Mouse (Mus musculus): Measurements from ENCODE around the gene Mis18a. TPM values are rescaled to one million over a fixed set of nuclear protein-coding genes. Genes with fewer than 3 reads are reported as not detected.

Mis18a gene
- polyA plus RNA-seq (2016; fragmentation: Nextera tagmentation; extraction: Ambion mirVana): 43.4 and 45.6 TPM in 2 replicates

- Histone ChIP-seq H3K4me3 (peak within 1 kb of the TSS; percentile 80), H3K36me3 (peaks cover 4% of the 10 kb centered on the region; the same call in 1 of the 2 replicates), H3K9ac (peak within 1 kb of the TSS; percentile 65), H3K4me2 (replicated peaks) (peak within 1 kb of the TSS; percentile 97), H3K9me3 (peaks cover 8% of the 10 kb centered on the region; the same call in 1 of the 2 replicates), H3K4me1 (peaks cover 8% of the 10 kb centered on the region), H3K27ac (no peak within 1 kb of the TSS; the same call in 1 of the 2 replicates), H3K27me3 (replicated peaks) (no peaks in the 10 kb centered on the region)
- ATAC-seq (ENCODE audit: low FRiP score, low read depth): peak; percentile 95
- under 1% methylated on average over 53 of the region's 53 CpGs for WGBS
Observed at GRCm38 (mm10) chr16:90727233-90728115, at the start of gene Mis18a. Gene Mis18a (minus strand): TSS chr16:90727404.

GRCm38 (mm10) chr16:90775946-90776520 is 48.8 kb upstream of the Mis18a start:
- ATAC-seq (ENCODE audit: low FRiP score, low read depth): no peak
- Histone ChIP-seq H3K4me1 (no peaks in the 10 kb centered on the region), H3K27me3 (replicated peaks) (no peaks in the 10 kb centered on the region), H3K9me3 (no peaks in the 10 kb centered on the region), H3K36me3 (peaks cover 96% of the 10 kb centered on the region), H3K27ac (no peak overlapping the region), H3K4me3 (no peak overlapping the region), H3K4me2 (replicated peaks) (no peak overlapping the region), H3K9ac (0 out of 2 replicates have a peak overlapping the region, but pooled peaks have one; percentile 29)
- 78% methylated on average over 10 of the region's 10 CpGs for WGBS

GRCm38 (mm10) chr16:90774646-90775045 is 47.4 kb upstream of the Mis18a start:
- Histone ChIP-seq H3K9ac (no peak overlapping the region), H3K4me3 (no peak overlapping the region), H3K27me3 (replicated peaks) (no peaks in the 10 kb centered on the region), H3K4me1 (no peaks in the 10 kb centered on the region), H3K4me2 (replicated peaks) (no peak overlapping the region), H3K9me3 (no peaks in the 10 kb centered on the region), H3K27ac (no peak overlapping the region), H3K36me3 (peaks cover 95% of the 10 kb centered on the region)
- 95% methylated on average over 6 of the region's 6 CpGs for WGBS
- ATAC-seq (ENCODE audit: low FRiP score, low read depth): no peak

- Histone ChIP-seq H3K36me3 (peaks cover 96% of the 10 kb centered on the region), H3K4me1 (no peaks in the 10 kb centered on the region), H3K9me3 (no peaks in the 10 kb centered on the region), H3K9ac (no peak overlapping the region), H3K27me3 (replicated peaks) (no peaks in the 10 kb centered on the region), H3K4me2 (replicated peaks) (no peak overlapping the region), H3K4me3 (no peak overlapping the region), H3K27ac (no peak overlapping the region)
- WGBS: 94% methylated on average over 12 of the region's 12 CpGs
- no peak for ATAC-seq (ENCODE audit: low FRiP score, low read depth)
Observed at GRCm38 (mm10) chr16:90774216-90774615, 47.0 kb upstream of the Mis18a start.

GRCm38 (mm10) chr16:90766919-90767454 is 39.8 kb upstream of the Mis18a start:
- Histone ChIP-seq H3K36me3 (peaks cover 86% of the 10 kb centered on the region), H3K27me3 (replicated peaks) (no peaks in the 10 kb centered on the region), H3K4me3 (no peak overlapping the region), H3K27ac (no peak overlapping the region), H3K4me1 (no peaks in the 10 kb centered on the region), H3K4me2 (replicated peaks) (no peak overlapping the region), H3K9me3 (no peaks in the 10 kb centered on the region), H3K9ac (no peak overlapping the region)
- no peak for ATAC-seq (ENCODE audit: low FRiP score, low read depth)
- WGBS: 96% methylated on average over 15 of the region's 15 CpGs

GRCm38 (mm10) chr16:90765195-90765877 is 38.1 kb upstream of the Mis18a start:
- Histone ChIP-seq H3K4me2 (replicated peaks) (no peak overlapping the region), H3K4me3 (no peak overlapping the region), H3K9me3 (no peaks in the 10 kb centered on the region), H3K27ac (no peak overlapping the region), H3K27me3 (replicated peaks) (no peaks in the 10 kb centered on the region), H3K9ac (no peak overlapping the region), H3K36me3 (peaks cover 84% of the 10 kb centered on the region), H3K4me1 (0 out of 2 replicates have a peak, but pooled peaks cover 2% of the 10 kb centered on the region)
- WGBS: 89% methylated on average over 9 of the region's 9 CpGs
- ATAC-seq (ENCODE audit: low FRiP score, low read depth): no peak

- no peak overlapping the region for H3K27ac ChIP-seq
- H3K9ac ChIP-seq: no peak overlapping the region
- H3K27me3 ChIP-seq (replicated peaks): no peaks in the 10 kb centered on the region
- peaks cover 66% of the 10 kb centered on the region for H3K36me3 ChIP-seq
- H3K4me2 ChIP-seq (replicated peaks): no peak overlapping the region
- 88% methylated on average over 4 of the region's 4 CpGs for WGBS
- ATAC-seq (ENCODE audit: low FRiP score, low read depth): no peak
- no peak overlapping the region for H3K4me3 ChIP-seq
- no peaks in the 10 kb centered on the region for H3K9me3 ChIP-seq
- peaks cover 11% of the 10 kb centered on the region; the same call in 1 of the 2 replicates for H3K4me1 ChIP-seq
Observed at GRCm38 (mm10) chr16:90760515-90760914, 33.3 kb upstream of the Mis18a start.

GRCm38 (mm10) chr16:90759335-90759734 is 32.1 kb upstream of the Mis18a start:
- no peak overlapping the region for H3K27ac ChIP-seq
- H3K9ac ChIP-seq: no peak overlapping the region
- WGBS: 52% methylated on average over 3 of the region's 3 CpGs
- H3K27me3 ChIP-seq (replicated peaks): no peaks in the 10 kb centered on the region
- no peak overlapping the region for H3K4me3 ChIP-seq
- H3K4me2 ChIP-seq (replicated peaks): no peak overlapping the region
- ATAC-seq (ENCODE audit: low FRiP score, low read depth): peak; percentile 65
- H3K9me3 ChIP-seq: no peaks in the 10 kb centered on the region
- H3K36me3 ChIP-seq: peaks cover 67% of the 10 kb centered on the region
- peaks cover 11% of the 10 kb centered on the region; the same call in 1 of the 2 replicates for H3K4me1 ChIP-seq

GRCm38 (mm10) chr16:90753386-90753941 is 26.3 kb upstream of the Mis18a start:
- Histone ChIP-seq H3K4me2 (replicated peaks) (no peak overlapping the region), H3K9me3 (no peaks in the 10 kb centered on the region), H3K36me3 (peaks cover 60% of the 10 kb centered on the region), H3K4me3 (no peak overlapping the region), H3K27ac (no peak overlapping the region), H3K27me3 (replicated peaks) (no peaks in the 10 kb centered on the region), H3K4me1 (no peaks in the 10 kb centered on the region), H3K9ac (no peak overlapping the region)
- no peak for ATAC-seq (ENCODE audit: low FRiP score, low read depth)
- WGBS: 94% methylated on average over 13 of the region's 13 CpGs

GRCm38 (mm10) chr16:90748169-90748568 is 21.0 kb upstream of the Mis18a start:
- Histone ChIP-seq H3K36me3 (peaks cover 27% of the 10 kb centered on the region), H3K9ac (no peak overlapping the region), H3K4me1 (no peaks in the 10 kb centered on the region), H3K27ac (no peak overlapping the region), H3K4me3 (no peak overlapping the region), H3K4me2 (replicated peaks) (no peak overlapping the region), H3K27me3 (replicated peaks) (no peaks in the 10 kb centered on the region), H3K9me3 (no peaks in the 10 kb centered on the region)
- 95% methylated on average over 7 of the region's 7 CpGs for WGBS
- no peak for ATAC-seq (ENCODE audit: low FRiP score, low read depth)

- Histone ChIP-seq H3K9ac (no peak overlapping the region), H3K4me2 (replicated peaks) (no peak overlapping the region), H3K9me3 (no peaks in the 10 kb centered on the region), H3K27me3 (replicated peaks) (no peaks in the 10 kb centered on the region), H3K27ac (no peak overlapping the region), H3K4me1 (0 out of 2 replicates have a peak, but pooled peaks cover 1% of the 10 kb centered on the region), H3K4me3 (no peak overlapping the region), H3K36me3 (peaks cover 17% of the 10 kb centered on the region)
- 94% methylated on average over 6 of the region's 6 CpGs for WGBS
- ATAC-seq (ENCODE audit: low FRiP score, low read depth): no peak
Observed at GRCm38 (mm10) chr16:90747143-90747542, 19.9 kb upstream of the Mis18a start.
